Mouse (Mus musculus) lung, postnatal 0 days (tissue): ENCODE results near the gene Crim1.

Experiments used
- CTCF ChIP-seq: IDR thresholded peaks from 2 replicates; pipeline ENCODE4 v1.5.1; 2016; ENCODE audit warnings: antibody characterized with exemption, mild to moderate bottlenecking
- EP300 ChIP-seq: IDR thresholded peaks from 2 replicates; pipeline ENCODE4 v1.6.1; 2016; ENCODE audit warnings: antibody characterized with exemption, mild to moderate bottlenecking, control low read depth

DNA sequence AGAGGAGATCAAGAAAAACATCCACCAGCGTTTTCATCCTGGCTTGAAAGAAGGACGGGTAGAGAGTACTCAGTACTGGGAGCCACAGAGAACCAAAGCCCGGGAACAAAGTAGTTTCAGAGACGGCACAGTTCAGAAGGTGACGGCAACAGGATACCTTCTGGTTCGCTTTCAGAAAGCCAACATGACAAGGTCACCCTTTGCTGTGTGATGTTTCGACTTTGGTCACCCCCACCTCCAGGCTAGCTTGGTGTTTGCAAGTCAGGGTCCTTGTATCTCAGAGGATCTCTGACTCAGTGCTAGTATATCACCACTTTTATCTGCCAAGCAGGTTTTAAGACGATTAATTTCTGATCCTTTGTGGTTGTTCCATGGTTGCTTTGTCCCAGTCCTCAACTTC lies 225.0 kb downstream of the Crim1 start:
- TF ChIP-seq CTCF: no peak
- TF ChIP-seq EP300: no peak
